Mouse (Mus musculus) brown adipose tissue, adult 24 weeks (tissue): ENCODE data around the gene Il4i1. TPM values are rescaled to one million over a fixed set of nuclear protein-coding genes. Genes with fewer than 3 reads are reported as not detected.
A peak's percentile ranks its signal among the peaks of the same experiment; 100 is the strongest.

Experiments used
- H3K27ac ChIP-seq: fragments of 200-500 bp; replicated peaks from 2 replicates; pipeline ENCODE4 v1.5.1; 2012; ENCODE audit warnings: low read depth, mild to moderate bottlenecking, low read length
- H3K4me1 ChIP-seq: fragments of 200-500 bp; 2 replicates; pipeline ENCODE4 v1.6.1; 2012; ENCODE audit warnings: low read length, mixed read lengths; ENCODE audit not compliant: control insufficient read depth, insufficient read depth, insufficient read length
- H3K4me3 ChIP-seq: fragments of 200-500 bp; 2 replicates; pipeline ENCODE4 v1.5.1; 2012; ENCODE audit warnings: low read depth, mild to moderate bottlenecking, low read length, moderate library complexity; ENCODE audit not compliant: insufficient read depth
- polyA plus RNA-seq: library from polyadenylated mRNA; stranded (reverse); fragments of >200 nt; gene quantifications from 2 replicates; pipeline ENCODE4 v1.2.4, GENCODE M21; 2012; ENCODE audit not compliant: missing spikeins, insufficient read depth, insufficient read length

Il4i1 gene
- polyA plus RNA-seq, 1 experiment = 1.2 TPM

DNA sequence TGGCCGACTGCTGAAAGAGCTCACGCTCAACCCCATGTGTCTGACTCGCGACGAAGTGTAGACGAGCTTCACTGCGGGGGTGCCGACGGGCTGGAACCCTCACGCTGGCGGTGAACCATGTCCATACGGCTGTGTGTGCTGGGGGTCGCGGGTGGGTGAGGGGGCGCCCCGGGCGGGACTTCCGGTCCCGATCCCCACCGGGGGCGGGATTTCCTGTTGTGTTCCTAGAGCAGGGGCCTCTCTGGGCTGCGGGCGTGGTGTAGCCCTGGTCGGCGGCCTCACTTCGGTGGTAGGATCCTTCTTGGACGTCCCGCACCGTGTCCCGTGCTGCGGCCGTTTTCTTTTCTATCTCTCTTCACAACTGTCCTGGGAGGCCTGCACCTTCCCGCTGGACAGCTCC lies 34.0 kb downstream of the Il4i1 start:
- H3K27ac ChIP-seq = peak overlapping the region; percentile 95
- peaks cover 5% of the 10 kb centered on the region for H3K4me1 ChIP-seq
- peak overlapping the region; percentile 73 for H3K4me3 ChIP-seq

DNA sequence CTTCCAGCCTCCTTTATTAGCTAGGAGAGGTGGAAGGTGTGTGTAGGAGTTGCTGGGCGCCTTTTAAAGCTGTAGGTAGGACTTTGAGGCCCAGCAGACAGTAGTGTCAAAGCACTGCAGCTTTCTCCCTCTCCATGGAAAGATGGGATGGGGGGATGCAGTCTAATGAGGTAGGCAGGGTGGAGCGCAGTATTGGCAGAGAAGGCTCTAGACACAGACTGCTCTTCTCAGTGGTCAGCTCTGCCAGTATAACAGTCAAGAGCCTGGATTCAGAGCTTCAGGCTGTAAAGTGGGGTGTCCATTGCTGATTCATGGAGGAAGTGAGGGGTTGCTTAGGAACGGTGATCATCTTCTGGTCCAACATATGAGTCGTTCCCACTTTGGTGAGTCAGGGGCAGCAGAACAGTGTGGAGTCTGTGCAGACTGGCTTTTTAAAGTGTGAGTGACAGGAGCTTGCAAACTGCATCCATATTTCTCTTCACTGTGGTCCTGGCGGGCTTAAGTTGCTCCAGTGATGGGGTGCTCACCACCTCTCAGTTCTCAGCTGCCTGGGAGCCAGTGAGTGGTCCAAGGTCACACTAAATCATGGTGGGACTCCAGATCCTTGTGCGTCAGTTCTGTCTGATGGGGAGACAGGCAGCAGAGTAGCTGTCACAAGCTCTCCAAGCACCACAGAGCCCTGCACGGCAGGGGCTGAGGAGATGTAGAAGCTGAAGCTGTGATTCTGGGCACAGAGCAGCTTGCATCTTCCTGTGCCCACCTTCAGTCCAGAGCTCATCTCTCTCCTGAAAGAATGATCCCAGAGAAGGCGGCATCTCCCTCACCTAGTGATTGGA lies 34.8 kb downstream of the Il4i1 start:
- peaks cover 8% of the 10 kb centered on the region for H3K4me1 ChIP-seq
- H3K4me3 ChIP-seq = peak overlapping the region; percentile 73
- H3K27ac ChIP-seq = peak overlapping the region; percentile 74

DNA sequence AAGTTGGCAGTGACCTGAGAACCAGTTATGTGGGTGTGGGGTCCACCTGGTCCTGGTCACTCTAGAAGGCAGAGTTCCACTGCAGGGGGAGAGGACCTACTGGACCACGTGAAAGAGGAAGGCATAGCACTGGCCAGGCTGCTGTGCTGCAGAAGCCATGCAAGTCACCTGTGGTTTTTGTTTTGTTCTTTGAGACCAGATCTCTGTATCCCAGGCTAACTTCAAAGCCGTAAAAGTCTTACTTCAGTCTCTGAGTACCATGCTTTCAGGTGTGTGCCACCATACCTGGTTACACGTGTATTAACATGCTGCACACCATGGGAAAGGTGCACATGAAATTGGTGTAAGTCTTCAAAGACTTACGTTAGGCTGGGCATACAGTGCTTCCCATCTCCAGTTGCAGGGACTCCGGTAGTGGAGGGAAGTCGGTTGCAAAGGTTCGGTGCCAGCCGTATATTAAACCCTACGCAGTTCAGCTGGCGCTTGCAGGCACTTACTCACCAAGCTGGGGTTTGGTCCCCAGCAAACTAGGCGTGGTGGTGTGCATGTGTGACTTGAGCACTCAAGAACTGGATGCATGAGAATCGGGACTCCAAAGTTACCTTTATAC lies 35.5 kb downstream of the Il4i1 start:
- Histone ChIP-seq H3K27ac (no peak overlapping the region), H3K4me1 (peaks cover 13% of the 10 kb centered on the region), H3K4me3 (no peak overlapping the region)

DNA sequence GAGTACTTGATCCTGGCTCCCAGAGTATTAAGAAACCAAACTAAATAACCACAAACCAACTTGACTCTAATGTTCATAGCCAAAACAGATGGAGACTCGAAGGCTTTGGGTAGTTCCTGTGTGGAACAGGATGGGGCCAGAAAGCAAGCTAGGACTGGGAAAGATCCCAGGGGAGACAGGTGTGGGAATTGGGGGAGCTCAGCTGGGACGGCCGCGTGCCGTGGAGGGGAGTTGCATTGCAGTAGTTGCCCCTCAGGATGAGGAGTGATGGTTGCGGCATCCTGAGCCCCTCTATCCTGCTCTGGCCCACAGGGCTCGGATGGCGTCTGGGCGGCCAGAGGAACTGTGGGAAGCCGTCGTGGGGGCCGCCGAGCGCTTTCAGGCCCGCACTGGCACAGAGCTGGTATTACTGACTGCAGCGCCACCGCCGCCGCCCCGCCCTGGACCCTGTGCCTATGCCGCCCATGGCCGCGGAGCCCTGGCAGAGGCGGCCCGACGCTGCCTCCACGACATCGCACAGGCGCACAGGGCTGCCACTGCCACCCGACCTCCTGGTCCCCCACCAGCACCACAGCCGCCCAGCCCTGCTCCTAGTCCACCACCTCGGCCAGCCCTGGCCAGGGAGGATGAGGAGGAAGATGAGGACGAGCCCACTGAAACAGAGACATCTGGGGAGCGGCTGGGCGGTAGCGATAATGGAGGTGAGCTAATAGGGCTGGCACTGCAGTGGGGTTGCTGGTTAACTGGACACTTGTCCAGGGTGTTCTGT lies 36.3 kb downstream of the Il4i1 start:
- Histone ChIP-seq H3K4me1 (peaks cover 13% of the 10 kb centered on the region), H3K4me3 (no peak overlapping the region), H3K27ac (no peak overlapping the region)

DNA sequence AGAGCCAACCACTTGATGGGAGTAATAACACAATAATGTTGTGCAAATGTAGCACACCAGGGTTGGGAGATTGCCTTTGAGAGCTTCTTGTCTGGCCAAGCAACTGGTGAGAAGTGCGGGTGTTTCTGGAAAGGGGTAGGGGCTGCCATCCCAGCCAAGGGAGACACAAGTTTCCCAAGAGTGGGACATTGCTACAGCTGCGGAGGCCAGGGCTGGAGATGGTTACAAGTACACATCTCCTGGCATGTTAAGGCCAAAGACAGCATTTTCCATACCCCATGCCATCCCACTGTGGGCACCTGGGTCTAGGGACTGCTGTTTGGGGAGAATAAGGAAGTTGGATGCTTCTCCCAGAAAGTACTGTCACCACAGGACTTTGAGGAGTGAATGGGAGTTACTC lies 36.9 kb downstream of the Il4i1 start:
- H3K27ac ChIP-seq = no peak overlapping the region
- peaks cover 12% of the 10 kb centered on the region for H3K4me1 ChIP-seq
- H3K4me3 ChIP-seq = no peak overlapping the region

DNA sequence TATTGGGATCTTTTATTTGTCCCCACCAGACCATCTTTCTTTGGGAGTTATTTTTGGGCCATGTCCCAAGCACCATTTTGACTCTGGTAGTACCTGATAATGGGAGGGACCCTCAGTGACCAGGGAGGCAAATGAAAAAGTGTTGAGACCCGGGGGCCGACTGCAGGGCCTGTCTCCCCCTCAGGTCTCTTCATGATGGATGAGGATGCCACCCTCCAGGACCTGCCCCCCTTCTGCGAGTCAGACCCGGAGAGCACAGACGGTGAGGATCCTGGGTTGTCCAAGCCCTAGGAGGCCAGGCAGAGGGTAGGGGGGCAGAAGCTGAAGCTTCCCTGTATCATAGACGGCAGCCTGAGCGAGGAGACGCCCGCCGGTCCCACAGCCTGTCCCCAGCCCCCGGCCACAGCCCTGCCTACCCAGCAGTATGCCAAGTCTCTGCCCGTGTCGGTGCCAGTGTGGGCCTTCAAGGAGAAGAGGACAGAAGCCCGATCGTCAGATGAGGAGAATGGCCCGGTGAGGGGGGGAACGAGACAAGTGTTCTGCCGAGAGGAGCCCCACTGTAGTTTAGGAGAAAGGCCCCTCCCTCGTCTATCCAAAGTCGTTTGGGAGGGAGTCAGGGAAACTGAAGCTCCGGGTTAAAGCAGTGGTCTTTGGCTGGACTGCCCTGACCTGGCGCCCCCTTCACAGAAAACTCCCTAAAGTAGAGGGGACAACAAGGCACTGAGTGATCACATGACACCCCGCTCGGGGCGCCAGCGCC lies 37.6 kb downstream of the Il4i1 start:
- Histone ChIP-seq H3K4me1 (peaks cover 12% of the 10 kb centered on the region), H3K4me3 (peak overlapping the region; percentile 75), H3K27ac (peak overlapping the region; percentile 95)

DNA sequence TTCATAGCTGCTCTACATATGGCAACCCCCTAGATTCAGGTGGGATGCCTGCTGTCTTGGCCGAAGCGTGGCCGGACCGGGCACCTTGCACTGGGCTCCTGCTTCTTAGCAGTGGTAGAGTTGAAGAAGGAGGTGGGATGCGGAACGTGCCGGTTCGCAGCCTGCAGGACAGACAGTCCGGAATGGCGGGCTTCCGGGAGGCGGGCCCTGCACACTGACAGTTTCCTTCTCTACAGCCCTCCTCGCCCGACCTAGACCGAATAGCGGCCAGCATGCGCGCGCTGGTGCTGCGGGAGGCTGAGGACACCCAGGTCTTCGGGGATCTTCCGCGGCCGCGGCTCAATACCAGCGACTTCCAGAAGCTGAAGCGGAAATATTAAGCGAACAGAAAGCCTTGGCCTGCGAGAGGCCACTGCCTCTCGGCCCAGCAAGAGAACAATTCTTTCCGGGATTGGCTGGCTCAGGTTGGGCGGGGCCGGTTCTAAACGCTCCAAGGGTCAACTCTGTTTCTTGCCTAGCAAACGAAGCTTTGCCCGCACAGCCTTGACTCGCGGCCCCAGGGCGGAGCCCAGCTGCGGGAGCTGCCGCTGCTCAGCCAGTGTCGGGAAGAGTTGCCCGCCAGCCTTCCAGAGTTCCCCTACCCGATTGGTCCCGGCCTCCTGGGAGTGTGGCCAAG lies 38.3 kb downstream of the Il4i1 start:
- H3K4me1 ChIP-seq = peaks cover 12% of the 10 kb centered on the region
- peak overlapping the region; percentile 95 for H3K27ac ChIP-seq
- peak overlapping the region; percentile 75 for H3K4me3 ChIP-seq

DNA sequence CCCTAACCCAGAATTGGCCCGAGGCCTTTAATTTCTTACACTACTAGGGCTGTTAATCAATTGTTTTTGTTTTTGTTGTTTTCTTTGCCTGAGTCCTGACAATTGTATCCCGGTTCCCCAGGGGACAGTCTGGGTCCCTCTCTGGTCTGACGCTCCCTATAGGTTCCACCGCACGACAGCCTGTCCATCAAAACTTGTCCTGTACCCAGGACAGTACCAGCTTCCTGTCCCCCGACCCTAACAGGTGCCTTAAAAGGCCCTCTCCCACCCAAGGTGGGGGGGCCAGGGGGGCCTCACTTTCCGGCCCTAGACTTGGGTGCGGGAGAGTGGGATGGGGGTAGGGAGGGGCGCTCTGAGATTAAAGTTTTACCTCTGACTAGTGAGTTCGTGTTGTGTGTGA lies 38.8 kb downstream of the Il4i1 start:
- H3K4me3 ChIP-seq = peak overlapping the region; percentile 75
- H3K4me1 ChIP-seq = peaks cover 12% of the 10 kb centered on the region
- peak overlapping the region; percentile 95 for H3K27ac ChIP-seq

DNA sequence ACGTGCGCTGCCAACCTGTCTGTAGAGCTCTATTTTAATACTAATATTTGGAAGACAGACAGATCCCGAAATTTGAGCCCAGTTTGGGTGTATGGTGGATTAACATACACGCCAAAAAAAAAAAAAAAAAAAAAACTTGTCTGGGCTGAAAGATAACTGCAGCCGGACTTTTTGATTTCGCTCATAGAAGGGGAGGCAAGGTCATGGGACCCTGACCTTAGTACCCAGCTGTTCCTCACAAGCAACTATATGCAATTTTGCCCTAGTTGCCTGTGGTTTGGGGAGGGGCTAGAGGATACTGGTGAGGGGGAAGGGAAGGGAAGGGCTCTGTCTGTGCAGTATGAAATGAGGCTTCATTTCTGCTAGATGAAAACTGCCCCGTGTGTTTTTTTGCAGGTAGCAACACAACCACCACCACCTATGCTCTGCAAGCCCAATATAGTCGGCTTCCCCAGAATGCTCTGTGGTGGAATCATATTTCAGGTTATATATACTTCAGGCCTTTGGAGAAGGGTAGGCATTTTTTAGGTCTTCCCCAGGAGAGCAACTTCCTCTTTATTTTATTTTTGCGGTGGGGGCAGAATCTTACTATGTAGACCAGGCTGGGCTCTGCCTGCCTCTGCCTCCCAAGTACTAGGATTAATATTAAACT lies 40.2 kb downstream of the Il4i1 start:
- H3K4me3 ChIP-seq = peak overlapping the region; percentile 90
- peaks cover 12% of the 10 kb centered on the region for H3K4me1 ChIP-seq
- 0 out of 2 replicates have a peak overlapping the region, but pooled peaks have one; percentile 2 for H3K27ac ChIP-seq

DNA sequence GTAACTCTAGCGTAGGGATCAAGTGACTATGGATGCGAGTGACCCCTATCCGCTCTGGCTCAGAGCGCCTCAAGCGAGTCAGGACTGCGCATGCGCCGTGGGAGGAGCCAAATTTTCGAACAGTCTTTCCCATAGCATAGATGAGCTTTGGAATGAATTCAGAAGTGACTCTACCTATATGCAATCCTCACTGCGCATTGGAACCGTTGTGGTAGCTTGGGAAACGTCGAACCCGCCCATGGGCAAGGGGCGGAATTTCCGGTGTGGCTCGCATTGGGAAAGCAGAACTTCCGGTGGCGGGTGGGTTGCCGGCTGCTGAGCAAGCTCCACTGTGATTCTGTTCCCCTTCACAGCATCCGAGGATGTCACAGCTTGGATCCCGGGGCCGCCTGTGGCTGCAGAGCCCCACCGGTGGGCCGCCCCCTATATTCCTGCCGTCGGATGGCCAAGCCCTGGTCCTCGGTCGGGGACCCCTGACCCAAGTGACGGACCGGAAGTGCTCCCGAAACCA lies 40.9 kb downstream of the Il4i1 start, which contains the start of gene Pnkp:
Gene Pnkp, plus strand, starts transcription at position 98 of the 511 bp plus-strand sequence.
- H3K4me1 ChIP-seq = peaks cover 12% of the 10 kb centered on the region
- peak within 1 kb of the TSS; percentile 69 for H3K27ac ChIP-seq
- H3K4me3 ChIP-seq = peak within 1 kb of the TSS; percentile 90

DNA sequence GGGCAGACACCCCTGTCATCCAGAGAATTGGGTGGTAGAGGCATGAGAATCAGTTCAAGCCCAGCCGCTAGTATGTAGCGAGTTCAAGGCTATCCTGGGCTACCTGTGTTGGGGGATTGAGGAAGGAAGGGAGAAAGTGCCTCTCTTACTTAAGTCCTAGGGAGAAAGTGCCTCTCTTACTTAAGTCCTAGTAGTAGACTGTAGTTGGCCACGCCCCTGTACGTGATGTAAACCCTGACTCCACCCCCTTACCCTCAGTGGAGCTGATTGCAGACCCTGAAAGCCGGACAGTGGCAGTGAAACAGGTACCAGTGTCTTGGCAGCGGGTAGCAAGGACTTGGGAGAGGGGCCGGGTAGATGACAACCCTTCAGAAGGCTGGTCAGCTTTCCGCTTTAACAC lies 41.7 kb downstream of the Il4i1 start:
- peak overlapping the region; percentile 24; the same call in 1 of the 2 replicates for H3K27ac ChIP-seq
- H3K4me3 ChIP-seq = peak overlapping the region; percentile 90; the same call in 1 of the 2 replicates
- H3K4me1 ChIP-seq = peaks cover 12% of the 10 kb centered on the region

DNA sequence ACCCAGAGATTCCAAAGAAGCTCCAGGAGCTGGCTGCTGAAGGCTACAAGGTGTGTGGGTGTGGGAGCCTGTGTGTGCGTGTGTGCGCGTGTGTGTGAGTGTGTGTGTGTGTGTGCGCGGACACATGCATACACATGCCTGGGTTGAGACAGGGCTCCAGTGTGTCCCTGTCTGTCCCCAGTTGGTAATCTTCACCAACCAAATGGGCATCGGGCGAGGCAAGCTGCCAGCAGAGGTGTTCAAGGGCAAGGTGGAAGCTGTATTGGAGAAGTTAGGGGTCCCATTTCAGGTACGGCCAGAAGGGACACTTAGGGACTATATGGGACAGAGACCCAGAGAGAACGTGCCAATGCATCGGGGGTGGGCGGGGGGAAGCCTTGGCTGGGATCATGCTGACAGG lies 43.7 kb downstream of the Il4i1 start:
- peaks cover 10% of the 10 kb centered on the region for H3K4me1 ChIP-seq
- H3K27ac ChIP-seq = no peak overlapping the region
- no peak overlapping the region for H3K4me3 ChIP-seq

DNA sequence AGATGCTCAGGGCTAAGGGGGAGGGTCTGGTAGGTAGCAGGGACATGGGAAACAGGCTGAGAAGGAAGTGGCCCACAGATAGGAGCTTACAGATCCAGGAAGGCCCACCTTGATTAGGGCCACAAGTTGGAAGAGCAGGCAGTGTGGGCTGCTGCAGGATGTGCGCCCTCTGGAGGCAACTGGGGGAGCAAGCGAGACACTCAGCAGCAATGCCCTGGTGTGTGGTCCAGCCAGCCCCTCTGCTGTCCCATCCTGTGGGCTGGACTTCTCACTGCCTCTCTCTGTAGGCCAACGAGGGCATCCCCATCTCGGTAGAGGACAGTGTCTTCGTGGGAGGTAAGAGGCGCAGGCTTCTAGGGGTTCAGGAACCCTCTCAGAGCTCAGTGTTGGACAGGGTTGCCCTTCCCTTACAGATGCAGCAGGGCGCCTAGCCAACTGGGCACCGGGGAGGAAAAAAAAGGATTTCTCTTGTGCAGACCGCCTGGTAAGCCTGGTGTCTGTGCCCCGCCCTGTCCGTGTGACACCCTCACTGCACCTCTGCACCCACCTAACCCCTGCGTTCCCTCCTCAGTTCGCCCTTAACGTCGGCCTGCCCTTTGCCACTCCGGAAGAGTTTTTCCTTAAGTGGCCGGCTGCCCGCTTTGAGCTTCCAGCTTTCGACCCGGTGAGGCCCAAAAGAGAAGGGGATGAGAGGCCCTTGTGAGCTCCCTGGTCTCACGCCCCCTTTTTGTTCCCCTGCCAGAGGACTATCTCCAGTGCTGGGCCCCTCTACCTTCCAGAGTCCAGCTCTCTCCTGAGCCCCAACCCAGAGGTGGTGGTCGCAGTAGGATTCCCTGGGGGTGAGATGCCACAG lies 44.6 kb downstream of the Il4i1 start:
- Histone ChIP-seq H3K27ac (no peak overlapping the region), H3K4me1 (peaks cover 7% of the 10 kb centered on the region)

More for the DNA sequence above, 44.6 kb downstream of the Il4i1 start:
- H3K4me3 ChIP-seq = no peak overlapping the region
